Mouse (Mus musculus): ENCODE data around the gene Timp4. TPM values are rescaled to one million over a fixed set of nuclear protein-coding genes. Genes with fewer than 3 reads are reported as not detected.
"Not testable (repeated sequence)": the region's sequence is repeated elsewhere in the genome, so short reads cannot be mapped to it uniquely, and the experiment has no call there.

Timp4 gene
- polyA plus RNA-seq, 1 experiment from 2014 or later = 19.6 TPM

GRCm38 (mm10) chr6:115241131-115241699 lies 10.8 kb downstream of the Timp4 start:
- H3K27ac ChIP-seq = no peak overlapping the region
- no peak for DNase-seq (ENCODE audit: low spot score)
- no peak overlapping the region for H3K9ac ChIP-seq
- no peak overlapping the region for H3K4me3 ChIP-seq (replicated peaks; ENCODE audit: low read length)
- no peak overlapping the region for H3K4me2 ChIP-seq (replicated peaks)
- H3K9me3 ChIP-seq (ENCODE audit: control insufficient read depth, low read length) = no peaks in the 10 kb centered on the region
- 64% methylated on average over 3 of the region's 3 CpGs for WGBS
- H3K4me1 ChIP-seq (replicated peaks; ENCODE audit: control insufficient read depth, insufficient read depth, low read length) = no peaks in the 10 kb centered on the region
- H3K36me3 ChIP-seq (replicated peaks; ENCODE audit: control insufficient read depth, insufficient read depth) = peaks cover 19% of the 10 kb centered on the region; the same call in 1 of the 2 replicates
- no peaks in the 10 kb centered on the region for H3K27me3 ChIP-seq (ENCODE audit: control insufficient read depth, insufficient read depth, low read length)
- ATAC-seq (ENCODE audit: low FRiP score) = no peak

DNA sequence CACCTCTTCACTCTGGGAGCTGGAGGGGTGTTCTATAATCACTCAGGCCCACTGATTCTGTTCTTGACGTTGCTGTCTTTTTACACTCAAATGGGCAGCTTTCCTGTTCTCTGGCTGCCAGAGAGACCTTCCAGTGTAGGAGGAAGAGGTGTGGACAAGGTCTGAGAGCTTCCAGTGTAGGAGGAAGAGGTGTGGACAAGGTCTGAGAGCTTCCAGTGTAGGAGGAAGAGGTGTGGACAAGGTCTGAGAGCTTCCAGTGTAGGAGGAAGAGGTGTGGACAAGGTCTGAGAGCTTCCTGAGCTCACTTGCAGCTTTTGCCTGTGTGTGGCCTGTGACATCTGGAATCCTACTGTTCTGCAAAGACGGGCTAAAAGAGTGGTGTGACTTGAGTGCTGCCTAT lies 11.6 kb downstream of the Timp4 start:
- H3K4me3 ChIP-seq (replicated peaks; ENCODE audit: low read length); H3K27ac ChIP-seq; DNase-seq (ENCODE audit: low spot score); H3K27me3 ChIP-seq (ENCODE audit: control insufficient read depth, insufficient read depth, low read length); H3K9me3 ChIP-seq (ENCODE audit: control insufficient read depth, low read length); H3K9ac ChIP-seq; H3K4me2 ChIP-seq (replicated peaks); H3K4me1 ChIP-seq (replicated peaks; ENCODE audit: control insufficient read depth, insufficient read depth, low read length); ATAC-seq (ENCODE audit: low FRiP score): not testable (repeated sequence)
- 61% methylated on average over 2 of the region's 2 CpGs for WGBS
- H3K36me3 ChIP-seq (replicated peaks; ENCODE audit: control insufficient read depth, insufficient read depth) = peaks cover 12% of the 10 kb centered on the region; the same call in 1 of the 2 replicates

DNA sequence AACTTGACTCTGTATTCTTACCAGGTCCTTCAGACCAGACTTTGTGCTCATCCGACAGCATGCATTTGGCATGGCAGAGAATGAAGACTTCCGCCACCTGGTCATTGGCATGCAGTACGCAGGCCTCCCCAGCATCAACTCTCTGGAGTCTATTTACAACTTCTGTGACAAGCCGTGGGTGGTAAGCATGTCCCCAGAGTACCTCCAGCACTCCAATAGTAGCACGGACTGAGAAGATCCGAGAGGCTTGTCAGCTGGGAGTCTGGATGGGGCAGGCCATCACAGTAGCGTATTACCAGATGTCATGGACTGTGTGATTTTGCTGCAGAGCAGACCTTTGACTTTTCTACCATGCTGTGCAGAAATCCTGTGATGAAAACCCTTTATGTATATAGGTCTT lies 12.7 kb downstream of the Timp4 start:
- no peak for DNase-seq (ENCODE audit: low spot score)

DNA sequence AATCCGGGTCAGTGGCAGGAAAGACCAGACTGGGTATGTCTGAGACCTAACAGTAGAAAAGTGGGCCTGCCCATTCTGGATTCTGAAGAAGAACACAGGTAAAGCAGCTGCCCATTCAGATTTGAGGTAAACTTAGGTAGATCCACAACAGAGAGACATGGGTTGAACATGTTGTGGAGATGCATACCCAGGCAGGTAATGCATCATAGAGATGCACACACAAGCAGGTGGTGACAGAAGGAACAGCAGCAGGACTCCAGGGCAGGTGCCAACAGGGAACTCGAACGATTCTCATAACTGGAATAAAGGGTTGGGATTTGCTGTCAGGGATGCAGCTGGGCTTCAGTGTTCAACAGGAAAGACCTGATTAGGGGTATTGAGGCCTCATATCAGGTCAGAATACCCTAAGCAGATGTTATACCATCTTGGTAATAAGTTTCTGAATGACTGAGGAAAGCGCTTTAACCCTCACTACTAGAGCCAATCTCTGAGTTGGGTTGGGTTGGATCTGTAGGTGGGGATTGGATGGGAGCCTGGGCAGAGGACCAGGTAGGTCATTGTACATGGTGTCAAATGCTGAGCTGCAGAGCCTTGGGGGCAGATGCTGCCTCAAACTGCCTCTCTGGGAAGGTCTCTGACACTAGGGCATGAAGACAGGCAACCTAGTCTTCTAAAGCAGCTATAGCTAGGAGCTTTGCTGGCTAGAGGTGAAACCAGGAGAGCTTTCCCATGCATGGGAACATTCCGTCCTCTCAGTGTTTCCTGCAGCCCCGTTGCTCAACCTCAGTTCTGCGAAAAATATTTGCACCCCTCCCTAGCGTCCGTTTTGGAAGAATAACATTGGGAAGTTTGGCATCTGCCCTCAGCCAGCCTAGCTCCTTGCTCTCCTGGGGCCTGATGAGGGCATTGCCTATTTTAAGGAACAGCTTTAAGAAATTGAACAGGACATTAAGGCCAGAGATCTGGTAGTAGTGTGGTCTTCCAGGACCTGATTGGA lies 13.7 kb downstream of the Timp4 start:
- H3K27me3 ChIP-seq (ENCODE audit: control insufficient read depth, insufficient read depth, low read length) = no peaks in the 10 kb centered on the region
- DNase-seq (ENCODE audit: low spot score) (no peak), ATAC-seq (ENCODE audit: low FRiP score) (no peak)
- H3K4me3 ChIP-seq (replicated peaks; ENCODE audit: low read length) = no peak overlapping the region
- no peak overlapping the region for H3K4me2 ChIP-seq (replicated peaks)
- no peaks in the 10 kb centered on the region for H3K4me1 ChIP-seq (replicated peaks; ENCODE audit: control insufficient read depth, insufficient read depth, low read length)
- H3K27ac ChIP-seq = no peak overlapping the region
- no peak overlapping the region for H3K9ac ChIP-seq
- H3K36me3 ChIP-seq (replicated peaks; ENCODE audit: control insufficient read depth, insufficient read depth) = no peaks in the 10 kb centered on the region
- no peaks in the 10 kb centered on the region for H3K9me3 ChIP-seq (ENCODE audit: control insufficient read depth, low read length)
- WGBS = 89% methylated on average over 9 of the region's 9 CpGs

More for the DNA sequence above, 12.7 kb downstream of the Timp4 start:
- Histone ChIP-seq H3K9me3 (ENCODE audit: control insufficient read depth, low read length) (no peaks in the 10 kb centered on the region), H3K4me1 (replicated peaks; ENCODE audit: control insufficient read depth, insufficient read depth, low read length) (no peaks in the 10 kb centered on the region), H3K27ac (no peak overlapping the region), H3K36me3 (replicated peaks; ENCODE audit: control insufficient read depth, insufficient read depth) (peaks cover 2% of the 10 kb centered on the region; the same call in 1 of the 2 replicates), H3K4me3 (replicated peaks; ENCODE audit: low read length) (no peak overlapping the region), H3K9ac (no peak overlapping the region), H3K27me3 (ENCODE audit: control insufficient read depth, insufficient read depth, low read length) (no peaks in the 10 kb centered on the region), H3K4me2 (replicated peaks) (no peak overlapping the region)
- ATAC-seq (ENCODE audit: low FRiP score) = no peak
- 78% methylated on average over 7 of the region's 7 CpGs for WGBS

GRCm38 (mm10) chr6:115232562-115232961 lies 19.4 kb downstream of the Timp4 start:
- ATAC-seq (ENCODE audit: low FRiP score) = no peak
- 85% methylated on average over 1 of the region's 1 CpGs for WGBS

DNA sequence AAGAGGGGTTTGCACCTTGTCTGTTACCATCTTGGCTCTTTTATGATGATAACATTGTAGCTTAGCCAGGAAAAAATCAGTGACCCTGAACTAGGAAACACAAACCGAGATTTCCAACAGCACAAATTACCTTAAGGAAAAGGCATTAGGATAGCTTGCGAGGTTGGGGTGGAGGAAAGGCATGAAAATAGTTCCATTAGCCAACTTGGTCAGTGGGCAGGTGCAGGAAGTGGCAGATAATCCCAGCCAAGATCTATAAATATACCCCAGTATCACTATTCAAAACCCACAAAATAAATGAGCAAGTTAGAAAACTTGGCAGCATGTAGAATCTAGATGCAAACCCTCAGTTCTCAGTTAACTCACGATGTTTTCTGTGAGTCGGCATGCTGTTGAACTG lies 20.2 kb downstream of the Timp4 start:
- no peaks in the 10 kb centered on the region for H3K36me3 ChIP-seq (replicated peaks; ENCODE audit: control insufficient read depth, insufficient read depth)
- no peaks in the 10 kb centered on the region for H3K9me3 ChIP-seq (ENCODE audit: control insufficient read depth, low read length)
- no peak for DNase-seq (ENCODE audit: low spot score)
- H3K4me1 ChIP-seq (replicated peaks; ENCODE audit: control insufficient read depth, insufficient read depth, low read length) = no peaks in the 10 kb centered on the region
- H3K4me3 ChIP-seq (replicated peaks; ENCODE audit: low read length) = no peak overlapping the region
- H3K27ac ChIP-seq = no peak overlapping the region
- H3K9ac ChIP-seq = no peak overlapping the region
- no peak for ATAC-seq (ENCODE audit: low FRiP score)
- no peak overlapping the region for H3K4me2 ChIP-seq (replicated peaks)
- no peaks in the 10 kb centered on the region for H3K27me3 ChIP-seq (ENCODE audit: control insufficient read depth, insufficient read depth, low read length)
- WGBS = 83% methylated on average over 4 of the region's 4 CpGs

More at GRCm38 (mm10) chr6:115232562-115232961, 19.4 kb downstream of the Timp4 start:
- Histone ChIP-seq H3K27me3 (ENCODE audit: control insufficient read depth, insufficient read depth, low read length) (no peaks in the 10 kb centered on the region), H3K9me3 (ENCODE audit: control insufficient read depth, low read length) (no peaks in the 10 kb centered on the region), H3K4me2 (replicated peaks) (no peak overlapping the region), H3K36me3 (replicated peaks; ENCODE audit: control insufficient read depth, insufficient read depth) (no peaks in the 10 kb centered on the region), H3K9ac (no peak overlapping the region), H3K4me1 (replicated peaks; ENCODE audit: control insufficient read depth, insufficient read depth, low read length) (no peaks in the 10 kb centered on the region), H3K4me3 (replicated peaks; ENCODE audit: low read length) (no peak overlapping the region), H3K27ac (no peak overlapping the region)
- DNase-seq (ENCODE audit: low spot score) = no peak

DNA sequence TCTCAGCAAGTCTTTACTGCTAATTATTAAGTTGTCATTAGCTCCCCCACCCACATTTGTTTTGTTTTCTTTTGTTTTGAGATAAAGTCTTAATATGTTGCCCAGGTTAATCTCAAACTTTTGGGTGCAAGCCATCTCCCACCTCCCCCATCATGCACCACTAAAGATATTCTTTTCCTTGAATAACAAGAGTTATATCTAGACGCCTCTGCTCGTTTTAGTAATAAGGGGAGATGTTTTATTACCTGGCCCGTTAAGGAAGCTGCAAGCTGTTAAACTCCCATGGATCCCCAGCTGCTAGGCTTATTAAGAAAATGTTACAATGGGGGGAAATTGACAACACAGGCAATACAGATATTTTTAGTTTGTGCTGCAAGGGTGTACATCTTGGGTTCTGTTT lies 21.4 kb downstream of the Timp4 start:
- ATAC-seq (ENCODE audit: low FRiP score) (no peak), DNase-seq (ENCODE audit: low spot score) (no peak)
- H3K27me3 ChIP-seq (ENCODE audit: control insufficient read depth, insufficient read depth, low read length) = no peaks in the 10 kb centered on the region
- no peak overlapping the region for H3K4me3 ChIP-seq (replicated peaks; ENCODE audit: low read length)
- no peak overlapping the region for H3K4me2 ChIP-seq (replicated peaks)
- H3K9ac ChIP-seq = no peak overlapping the region
- no peaks in the 10 kb centered on the region for H3K9me3 ChIP-seq (ENCODE audit: control insufficient read depth, low read length)
- H3K36me3 ChIP-seq (replicated peaks; ENCODE audit: control insufficient read depth, insufficient read depth) = no peaks in the 10 kb centered on the region
- no peaks in the 10 kb centered on the region for H3K4me1 ChIP-seq (replicated peaks; ENCODE audit: control insufficient read depth, insufficient read depth, low read length)
- WGBS = 85% methylated on average over 3 of the region's 3 CpGs
- no peak overlapping the region for H3K27ac ChIP-seq

DNA sequence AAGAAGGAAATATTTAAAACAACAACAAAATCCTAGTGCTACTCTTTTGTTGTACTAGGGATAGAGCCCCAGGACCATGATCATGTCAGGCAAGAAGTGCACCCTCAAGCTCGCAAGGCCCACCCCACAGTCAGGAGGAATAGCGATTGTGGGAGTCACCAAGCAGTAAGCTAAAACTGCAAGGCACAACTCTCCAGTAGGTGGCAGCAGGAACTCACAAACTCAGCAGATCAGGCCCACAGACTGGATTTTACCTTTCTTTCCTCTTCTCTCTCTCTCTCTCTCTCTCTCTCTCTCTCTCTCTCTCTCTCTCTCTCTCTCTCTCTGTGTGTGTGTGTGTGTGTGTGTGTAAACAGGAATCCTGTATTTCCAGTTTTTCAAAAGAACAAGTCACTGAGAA lies 24.5 kb downstream of the Timp4 start:
- Histone ChIP-seq H3K4me3 (replicated peaks; ENCODE audit: low read length) (no peak overlapping the region), H3K9ac (no peak overlapping the region), H3K27ac (no peak overlapping the region), H3K27me3 (ENCODE audit: control insufficient read depth, insufficient read depth, low read length) (no peaks in the 10 kb centered on the region), H3K9me3 (ENCODE audit: control insufficient read depth, low read length) (no peaks in the 10 kb centered on the region), H3K36me3 (replicated peaks; ENCODE audit: control insufficient read depth, insufficient read depth) (no peaks in the 10 kb centered on the region), H3K4me1 (replicated peaks; ENCODE audit: control insufficient read depth, insufficient read depth, low read length) (no peaks in the 10 kb centered on the region), H3K4me2 (replicated peaks) (no peak overlapping the region)
- peak; percentile 87 for DNase-seq (ENCODE audit: low spot score)
- ATAC-seq (ENCODE audit: low FRiP score) = no peak
- 7% methylated on average over 2 of the region's 2 CpGs for WGBS

- H3K4me2 ChIP-seq (replicated peaks) = no peak within 1 kb of the TSS
- no peak within 1 kb of the TSS for H3K9ac ChIP-seq
- H3K27me3 ChIP-seq (ENCODE audit: control insufficient read depth, insufficient read depth, low read length) = no peaks in the 10 kb centered on the region
- 79% methylated on average over 4 of the region's 4 CpGs for WGBS
- H3K4me1 ChIP-seq (replicated peaks; ENCODE audit: control insufficient read depth, insufficient read depth, low read length) = no peaks in the 10 kb centered on the region
- DNase-seq (ENCODE audit: low spot score) = no peak
- no peaks in the 10 kb centered on the region for H3K9me3 ChIP-seq (ENCODE audit: control insufficient read depth, low read length)
- no peaks in the 10 kb centered on the region for H3K36me3 ChIP-seq (replicated peaks; ENCODE audit: control insufficient read depth, insufficient read depth)
- ATAC-seq (ENCODE audit: low FRiP score) = no peak
- H3K4me3 ChIP-seq (replicated peaks; ENCODE audit: low read length) = no peak within 1 kb of the TSS
- no peak within 1 kb of the TSS for H3K27ac ChIP-seq
These were observed 25.0 kb downstream of the Timp4 start, which contains the start of gene Gm17482 for GRCm38 (mm10) chr6:115227043-115227442. Gene Gm17482 (plus strand): TSS chr6:115227343.

All from hindbrain, embryonic 14.5 days (tissue).